In genomic region chr8:9204345-9205067, GRCm38 (mm10) we compare ENCODE assay signal across 24 mouse cellular contexts.
DNase-seq lines count a peak whose midpoint lies in the region; ATAC-seq and TF ChIP-seq lines count a peak whose summit lies in the region.
"Had no signal": no experiment of that assay in that cellular context is flagged by ENCODE, and none has a peak within 500 bp of the region (broad histone marks: within the 10 kb centered on the region; RNA-seq: fewer than 3 reads in every experiment).

No protein-coding gene starts in this region.

- no peaks in the 10 kb centered on the region for H3K9me3 ChIP-seq in midbrain, embryonic 14.5 days (ENCODE audit: control insufficient read depth, low read length)
- H3K9me3 ChIP-seq in midbrain, embryonic 13.5 days = no peaks in the 10 kb centered on the region
- no peaks in the 10 kb centered on the region for H3K9me3 ChIP-seq in forebrain, embryonic 16.5 days (ENCODE audit: control insufficient read depth, low read length)
- H3K9me3 ChIP-seq: embryonic facial prominence, embryonic 12.5 days; hindbrain, embryonic 10.5 days; midbrain, embryonic 10.5 days; stomach, embryonic 15.5 days had no signal

- H3K4me3 ChIP-seq in midbrain, embryonic 14.5 days (replicated peaks; ENCODE audit: low read depth, low read length) = no peak overlapping the region
- no peak overlapping the region for H3K4me3 ChIP-seq in midbrain, embryonic 13.5 days (replicated peaks)
- no peak overlapping the region for H3K4me3 ChIP-seq in forebrain, embryonic 16.5 days (replicated peaks; ENCODE audit: low read length)
- no peak overlapping the region for H3K4me3 ChIP-seq in gastrocnemius, adult 2 months
- H3K4me3 ChIP-seq: embryonic facial prominence, embryonic 12.5 days; hindbrain, embryonic 10.5 days; midbrain, embryonic 10.5 days; stomach, embryonic 15.5 days had no signal

- TF ChIP-seq CTCF in gastrocnemius, adult 2 months (IDR thresholded peaks at IDR 0.05) = no peak

- H3K9ac ChIP-seq in midbrain, embryonic 14.5 days (replicated peaks; ENCODE audit: low read length) = no peak overlapping the region
- H3K9ac ChIP-seq in midbrain, embryonic 13.5 days (replicated peaks) = no peak overlapping the region
- H3K9ac ChIP-seq in forebrain, embryonic 16.5 days (replicated peaks; ENCODE audit: low read depth, low read length) = no peak overlapping the region
- H3K9ac ChIP-seq: embryonic facial prominence, embryonic 12.5 days; liver, postnatal 0 days; stomach, embryonic 15.5 days had no signal

- no peaks in the 10 kb centered on the region for H3K27me3 ChIP-seq in midbrain, embryonic 14.5 days (ENCODE audit: control insufficient read depth, insufficient read depth, low read length)
- H3K27me3 ChIP-seq in midbrain, embryonic 13.5 days = no peaks in the 10 kb centered on the region
- no peaks in the 10 kb centered on the region for H3K27me3 ChIP-seq in forebrain, embryonic 16.5 days (replicated peaks; ENCODE audit: control insufficient read depth, insufficient read depth, low read length)
- H3K27me3 ChIP-seq: embryonic facial prominence, embryonic 12.5 days; stomach, embryonic 15.5 days had no signal

- no peak overlapping the region for H3K4me2 ChIP-seq in midbrain, embryonic 14.5 days (ENCODE audit: low read length)
- H3K4me2 ChIP-seq in midbrain, embryonic 13.5 days (replicated peaks) = no peak overlapping the region
- no peak overlapping the region for H3K4me2 ChIP-seq in forebrain, embryonic 16.5 days (ENCODE audit: low read length)
- H3K4me2 ChIP-seq: embryonic facial prominence, embryonic 12.5 days; heart, embryonic 11.5 days; stomach, embryonic 15.5 days had no signal

- no peak for ATAC-seq in midbrain, embryonic 14.5 days (ENCODE audit: low FRiP score, low TSS enrichment)
- ATAC-seq in midbrain, embryonic 13.5 days = no peak
- ATAC-seq in forebrain, embryonic 16.5 days = peak; percentile 61
- no peak for ATAC-seq in erythroblast, adult 5-6 weeks (replicated peaks; ENCODE audit: low FRiP score, poor library complexity, severe bottlenecking)
- ATAC-seq: CD4-positive, CD25-positive, alpha-beta regulatory T cell, adult 4 months; inflammation-experienced regulatory T-cells, adult 6 months; liver, postnatal 0 days; lung, postnatal 0 days had no signal

- no peaks in the 10 kb centered on the region for H3K4me1 ChIP-seq in midbrain, embryonic 14.5 days (ENCODE audit: control insufficient read depth, insufficient read depth, low read length)
- H3K4me1 ChIP-seq in midbrain, embryonic 13.5 days (replicated peaks) = peaks cover 12% of the 10 kb centered on the region; the same call in 1 of the 2 replicates
- H3K4me1 ChIP-seq in forebrain, embryonic 16.5 days (replicated peaks; ENCODE audit: control insufficient read depth, insufficient read depth, low read length) = peaks cover 3% of the 10 kb centered on the region; the same call in 1 of the 2 replicates
- H3K4me1 ChIP-seq: stomach, embryonic 15.5 days had no signal

- H3K27ac ChIP-seq in midbrain, embryonic 14.5 days (replicated peaks; ENCODE audit: low read depth, low read length) = no peak overlapping the region
- H3K27ac ChIP-seq in midbrain, embryonic 13.5 days = no peak overlapping the region
- H3K27ac ChIP-seq in forebrain, embryonic 16.5 days (ENCODE audit: low read length) = no peak overlapping the region
- no peak overlapping the region for H3K27ac ChIP-seq in gastrocnemius, adult 2 months
- H3K27ac ChIP-seq: embryonic facial prominence, embryonic 12.5 days; hindbrain, embryonic 10.5 days; midbrain, embryonic 10.5 days; stomach, embryonic 15.5 days had no signal

- peak; percentile 19 for DNase-seq in midbrain, embryonic 14.5 days
- peak; percentile 89 for DNase-seq in Muller cell, postnatal 12 days (ENCODE audit: inconsistent ontology term)
- DNase-seq in fibroblast of lung, adult 2 months (ENCODE audit: low read depth) = peak; percentile 8
- no peak for DNase-seq in gastrocnemius, adult 2 months
- DNase-seq: adrenal gland, adult 2 months; cerebellum, adult 18-20 months; cerebellum, postnatal 14 days; gastrocnemius, postnatal 14 days; heart, adult 11 months; kidney, adult 8-10 months; kidney, postnatal 14 days; liver, postnatal 0 days; right cerebral cortex, postnatal 25 days had no signal

- no peaks in the 10 kb centered on the region for H3K36me3 ChIP-seq in midbrain, embryonic 14.5 days (ENCODE audit: control insufficient read depth, insufficient read depth, low read length)
- peaks cover 5% of the 10 kb centered on the region; the same call in 1 of the 2 replicates for H3K36me3 ChIP-seq in midbrain, embryonic 13.5 days
- no peaks in the 10 kb centered on the region for H3K36me3 ChIP-seq in forebrain, embryonic 16.5 days (ENCODE audit: control insufficient read depth, insufficient read depth)
- H3K36me3 ChIP-seq: embryonic facial prominence, embryonic 12.5 days; hindbrain, embryonic 10.5 days; midbrain, embryonic 10.5 days; stomach, embryonic 15.5 days had no signal

- intact Hi-C loops in gastrocnemius, adult 2 months (cut with DNase I) = no loop called here

- 58% methylated on average over 10 of the region's 10 CpGs for WGBS in midbrain, embryonic 14.5 days
- WGBS in midbrain, embryonic 13.5 days = 57% methylated on average over 10 of the region's 10 CpGs
- 8% methylated on average over 10 of the region's 10 CpGs for WGBS in forebrain, embryonic 16.5 days
